Mouse (Mus musculus) thymus, adult 18-20 months (tissue): ENCODE results near the gene Kif11.
A peak's percentile ranks its signal among the peaks of the same experiment; 100 is the strongest.

Source experiments
- DNase-seq, 2 experiments: peaks; one replicate each; pipeline ENCODE4 v3.0.0; 2022; ENCODE audit warnings: mixed read lengths in 2 of 2

Kif11 gene

DNA sequence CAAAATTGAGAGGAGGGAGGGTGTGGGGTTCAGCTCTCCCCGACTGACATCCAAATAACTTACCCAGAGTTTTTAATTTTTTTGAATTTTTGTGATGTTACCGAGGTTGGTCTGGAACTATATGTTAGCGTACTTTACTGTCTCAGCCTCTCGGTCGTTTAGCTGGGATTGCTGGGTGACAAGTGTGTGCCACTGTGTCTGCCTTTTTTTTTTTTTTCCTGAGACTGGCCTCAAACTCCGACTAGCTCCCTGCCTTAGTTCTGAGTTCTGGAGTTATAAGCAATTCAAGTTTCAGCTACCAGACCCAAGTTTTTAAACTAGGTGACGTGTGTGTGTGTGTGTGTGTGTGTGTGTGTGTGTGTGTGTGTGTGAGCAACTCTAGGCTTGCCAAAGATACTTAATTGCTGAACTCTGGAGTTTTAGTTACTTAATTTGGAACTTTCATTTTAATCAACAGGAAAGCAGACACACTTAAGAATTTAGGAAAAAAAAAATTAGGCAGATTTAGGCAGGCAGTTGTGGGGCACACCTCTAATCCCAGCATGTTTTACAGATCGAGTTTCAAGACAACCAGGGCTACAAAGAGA lies 1.3 kb downstream of the Kif11 start:
- no peak for DNase-seq

DNA sequence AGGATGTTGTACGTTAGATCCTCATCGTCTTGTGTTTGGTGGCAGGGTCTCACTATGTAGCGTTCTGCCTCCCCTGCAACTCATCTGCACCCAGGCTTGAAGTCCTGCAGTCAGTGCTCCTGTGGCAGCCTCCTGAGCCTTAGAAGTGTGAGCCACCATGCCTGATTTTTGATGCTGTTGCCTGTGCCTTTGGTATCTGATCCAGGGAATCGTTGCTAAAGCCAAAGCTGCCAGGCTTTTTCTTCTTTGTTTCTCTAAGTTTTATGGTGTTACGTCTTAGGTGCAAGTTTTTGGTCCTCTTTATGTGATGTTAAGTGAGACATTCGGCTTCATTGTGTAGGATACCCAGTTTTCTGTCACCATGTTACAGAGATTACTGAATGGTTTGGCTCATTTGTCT lies 2.6 kb downstream of the Kif11 start:
- DNase-seq, result no peak

DNA sequence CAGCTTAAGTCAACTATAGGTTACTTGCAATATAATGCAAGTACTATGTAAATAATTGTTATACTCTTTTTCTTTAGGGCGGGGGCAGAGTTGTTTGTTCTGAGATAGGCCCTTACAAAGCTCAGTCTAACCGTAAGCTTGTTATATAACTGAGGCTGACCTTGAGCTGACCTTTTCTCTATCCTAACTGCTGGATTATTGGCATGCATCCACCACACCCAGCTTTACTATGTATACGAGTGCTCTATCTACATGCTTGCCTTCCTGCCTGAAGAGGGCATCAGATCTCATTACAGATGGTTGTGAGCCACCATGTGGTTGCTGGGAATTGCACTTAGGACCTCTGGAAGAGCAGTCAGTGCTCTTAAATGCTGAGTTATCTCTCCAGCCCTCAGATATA lies 9.9 kb downstream of the Kif11 start:
- no peak for DNase-seq

DNA sequence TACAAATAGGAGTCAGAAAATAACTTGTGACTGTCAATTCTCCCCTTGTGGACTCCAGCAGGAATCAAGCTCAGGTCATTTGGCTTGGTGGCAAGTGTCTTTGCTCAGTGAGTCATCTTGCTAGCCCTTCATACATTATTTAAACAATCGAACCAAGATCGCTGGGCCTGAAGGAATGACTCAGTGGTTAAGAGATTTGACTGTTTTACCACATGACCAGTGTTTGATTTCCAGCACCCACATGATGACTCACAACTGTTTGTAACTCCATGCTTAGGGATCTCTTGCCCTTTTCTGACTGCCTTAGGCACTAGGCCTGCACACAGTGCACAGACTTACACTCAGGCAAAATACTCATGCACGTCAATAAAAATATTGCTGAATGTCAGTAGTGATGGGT lies 15.7 kb downstream of the Kif11 start:
- no peak for DNase-seq

DNA sequence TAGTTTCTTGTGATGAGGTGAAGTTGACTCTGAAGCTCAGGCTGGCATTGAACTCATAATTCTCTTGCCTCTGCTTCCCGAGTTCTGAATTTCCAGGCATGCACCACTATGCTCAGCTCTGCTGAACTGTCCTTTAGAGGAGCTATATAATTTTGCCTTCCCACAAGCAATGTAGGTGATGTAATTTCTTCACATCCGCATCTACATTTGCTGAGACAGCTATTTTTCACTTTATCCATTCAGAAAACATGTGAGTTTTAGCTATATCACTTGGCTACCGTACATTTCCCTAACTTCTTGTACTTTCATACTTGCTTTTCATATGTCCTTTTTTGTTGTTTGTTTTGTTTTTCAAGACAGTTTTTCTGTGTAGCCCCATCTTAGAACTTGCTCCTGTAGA lies 20.1 kb downstream of the Kif11 start:
- no peak for DNase-seq

DNA sequence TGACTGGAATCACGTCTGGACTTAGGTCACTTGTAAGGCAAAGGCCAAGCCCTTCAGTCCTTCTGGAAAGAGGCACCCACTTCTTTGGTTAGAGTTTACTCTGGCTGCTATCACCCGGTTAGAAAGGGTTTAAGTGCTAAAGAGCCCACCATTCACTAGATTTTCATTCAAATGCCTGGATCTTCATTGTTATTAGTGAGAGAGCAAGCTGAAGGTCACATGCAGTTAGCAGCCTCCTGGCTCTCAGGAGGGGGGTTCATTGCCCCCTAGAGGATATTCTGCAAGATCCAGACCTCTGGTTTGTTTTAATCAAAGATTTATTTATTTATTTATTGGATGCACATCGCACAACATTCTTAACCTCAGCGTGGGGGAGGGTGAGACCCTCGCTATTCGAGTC lies 24.7 kb downstream of the Kif11 start:
- no peak for DNase-seq

DNA sequence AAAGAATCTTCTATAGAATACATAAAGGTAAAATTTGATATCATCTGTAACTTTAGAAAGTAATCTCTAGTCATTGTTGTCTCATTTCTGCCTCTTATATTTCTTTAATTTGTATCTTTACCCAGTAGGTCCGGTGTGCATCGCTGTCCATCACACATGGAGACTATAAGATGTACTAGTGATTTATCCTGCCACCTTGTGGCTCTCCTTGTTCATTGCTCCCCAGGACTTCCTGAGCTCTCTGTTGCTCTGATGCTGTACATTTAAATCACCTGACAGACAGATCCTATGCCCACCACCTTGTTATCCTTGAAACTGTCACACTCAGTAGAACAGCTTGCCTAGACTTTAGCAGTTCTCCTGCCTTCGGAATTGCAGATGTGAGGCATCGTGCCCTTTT lies 42.1 kb downstream of the Kif11 start:
- DNase-seq, result no peak

DNA sequence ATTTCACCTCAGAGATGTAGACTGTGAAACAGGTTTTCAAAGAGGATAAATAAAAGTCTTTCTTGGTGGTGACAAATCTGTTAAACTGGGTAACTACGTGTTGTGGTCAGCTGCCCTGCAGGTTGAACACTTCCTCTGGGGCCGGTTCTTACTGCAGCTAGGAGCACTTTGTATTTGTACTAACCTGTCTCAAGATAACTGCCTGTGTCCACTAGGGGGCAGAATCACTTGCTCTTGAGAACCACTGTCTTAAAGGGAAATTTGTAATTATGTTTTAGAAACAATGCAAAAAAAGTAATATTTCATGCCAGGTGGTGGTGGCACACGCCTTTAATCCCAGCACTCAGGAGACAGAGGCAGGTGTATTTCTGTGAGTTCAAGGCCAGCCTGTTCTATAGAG lies 43.4 kb downstream of the Kif11 start:
- DNase-seq, result peak in 1 of 2 experiments; percentile 20

DNA sequence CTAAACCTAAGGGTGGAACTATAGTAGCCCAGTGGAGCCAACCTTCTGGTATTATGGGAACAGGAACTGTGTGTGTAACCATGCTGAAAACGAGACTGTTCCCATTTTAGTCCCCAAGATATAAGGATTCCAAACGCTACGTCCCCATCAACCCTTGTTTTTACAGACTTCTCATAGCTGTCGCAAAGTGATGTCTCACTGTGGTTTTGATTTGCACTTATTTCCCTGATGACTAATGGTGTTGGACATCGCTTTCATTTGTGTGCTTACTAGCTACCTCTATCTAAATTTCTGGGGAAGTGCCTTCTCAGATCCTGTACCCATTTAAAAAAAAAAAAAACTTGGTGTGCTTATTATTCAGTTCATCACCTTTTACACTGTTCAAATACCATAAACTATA lies 52.4 kb downstream of the Kif11 start:
- no peak for DNase-seq

DNA sequence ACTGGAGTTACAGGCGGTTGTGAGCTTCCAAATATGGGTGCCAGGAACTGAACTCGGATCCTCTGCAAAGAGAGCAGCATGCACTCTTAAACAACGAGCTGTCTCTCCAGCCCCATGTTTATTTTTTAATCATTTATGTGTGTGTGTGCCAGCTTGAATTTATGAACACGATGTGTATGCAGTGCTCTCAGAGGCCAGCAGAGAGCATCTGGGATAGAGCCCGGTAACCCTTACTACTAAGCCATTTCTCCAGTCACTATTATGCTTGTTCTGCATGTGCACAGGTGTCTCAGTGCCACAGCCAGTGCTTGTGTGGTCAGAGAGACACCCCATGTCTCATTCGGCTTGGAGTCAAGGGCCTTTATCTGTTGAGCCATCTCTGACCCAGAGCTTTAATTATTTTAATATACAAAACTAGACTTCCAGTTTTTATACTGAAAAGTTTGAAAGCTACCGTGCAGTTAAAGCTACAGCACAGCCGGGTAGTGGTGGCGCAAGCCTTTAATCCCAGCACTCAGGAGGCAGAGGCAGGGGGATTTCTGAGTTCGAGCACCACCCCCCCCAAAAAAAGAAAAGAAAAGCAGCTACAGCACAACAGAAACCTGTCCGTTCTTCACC lies 55.0 kb downstream of the Kif11 start:
- no peak for DNase-seq

DNA sequence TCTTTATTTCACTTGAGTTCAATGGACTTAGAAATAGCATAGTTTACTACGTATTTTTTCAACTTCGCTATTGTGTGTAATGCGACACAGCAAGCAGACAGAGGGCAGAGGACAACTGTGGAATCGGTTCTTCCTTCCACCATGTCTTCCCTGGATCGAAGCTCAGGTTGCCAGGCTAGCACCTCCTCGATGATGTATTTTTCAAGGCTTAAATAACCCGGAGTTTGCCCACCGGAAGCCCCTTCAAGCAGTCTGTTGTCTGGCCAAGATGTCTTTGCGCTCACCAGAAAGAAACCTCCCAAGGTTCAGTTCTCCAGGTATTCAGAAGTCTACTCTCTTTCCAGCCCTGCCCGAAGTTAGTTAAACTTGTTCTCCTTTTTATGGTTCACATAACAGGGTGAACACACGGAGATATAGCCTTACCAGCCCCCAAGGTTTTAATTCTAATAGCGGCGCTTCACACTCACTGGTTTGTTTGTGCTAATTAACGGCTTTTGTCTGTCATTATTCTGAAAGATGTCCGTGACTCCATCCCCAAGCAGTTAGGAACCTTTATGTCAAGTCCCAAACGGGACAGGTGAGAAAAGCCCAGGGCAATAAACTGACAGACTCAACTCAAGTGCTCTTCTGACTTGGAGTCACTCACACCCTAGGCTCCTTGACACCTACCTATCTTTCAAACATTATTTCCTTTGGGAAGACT lies 56.8 kb downstream of the Kif11 start:
- no peak for DNase-seq

DNA sequence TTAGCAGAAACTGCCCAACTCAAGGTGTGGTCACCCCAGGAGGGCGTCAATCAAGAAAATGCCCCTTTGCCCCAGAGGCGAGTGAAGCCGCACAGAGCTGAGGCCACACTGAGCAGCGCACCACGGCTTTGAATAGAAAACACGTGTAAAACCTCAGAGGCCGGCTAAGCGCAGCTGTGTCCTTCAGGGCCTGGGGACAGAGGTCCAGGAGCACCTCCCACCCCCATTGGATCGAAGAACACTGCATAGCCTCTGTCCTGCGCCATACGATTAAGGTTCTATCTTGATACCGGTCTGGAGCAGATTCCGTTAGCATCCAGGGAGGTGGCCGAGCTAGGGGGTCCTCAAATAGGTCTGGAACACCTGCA lies 57.7 kb downstream of the Kif11 start:
- no peak for DNase-seq

DNA sequence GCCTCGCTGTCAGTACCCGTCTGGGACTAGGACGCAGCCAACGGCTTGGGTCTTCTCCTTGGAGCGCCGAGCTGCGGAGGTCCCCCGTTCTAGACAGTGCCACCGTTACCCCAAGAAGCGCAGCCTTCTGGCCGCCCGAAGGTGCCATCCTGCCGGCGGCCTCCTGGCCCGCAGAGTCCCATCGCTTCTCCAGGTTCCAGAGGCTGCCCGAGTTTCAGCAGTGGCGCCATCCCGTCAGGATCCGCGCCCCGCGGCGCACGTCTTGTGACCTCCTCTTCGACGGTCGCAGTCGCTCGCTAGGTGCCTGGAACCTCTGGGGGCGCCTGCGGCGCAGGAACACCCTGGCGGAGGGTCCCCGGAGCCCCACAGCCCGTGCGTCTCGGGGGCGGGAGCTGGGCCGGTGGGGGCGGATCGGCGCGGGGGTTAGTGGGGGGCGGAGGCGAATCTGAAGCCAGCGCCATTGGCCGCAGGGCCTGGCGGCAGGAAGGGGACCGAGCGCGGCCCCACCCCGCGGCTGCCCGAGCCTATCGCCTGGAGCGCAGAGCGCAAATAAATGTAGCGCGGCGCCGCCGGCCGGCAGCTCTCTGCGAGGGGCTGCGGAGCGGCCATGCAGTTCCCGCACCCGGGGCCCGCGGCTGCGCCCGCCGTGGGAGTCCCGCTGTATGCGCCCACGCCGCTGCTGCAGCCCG lies 58.2 kb downstream of the Kif11 start, which contains the start of gene Hhex:
Gene Hhex (plus strand): TSS at position 548 of the 689 bp plus-strand sequence.
- peak; percentile 36 to 42 for DNase-seq

DNA sequence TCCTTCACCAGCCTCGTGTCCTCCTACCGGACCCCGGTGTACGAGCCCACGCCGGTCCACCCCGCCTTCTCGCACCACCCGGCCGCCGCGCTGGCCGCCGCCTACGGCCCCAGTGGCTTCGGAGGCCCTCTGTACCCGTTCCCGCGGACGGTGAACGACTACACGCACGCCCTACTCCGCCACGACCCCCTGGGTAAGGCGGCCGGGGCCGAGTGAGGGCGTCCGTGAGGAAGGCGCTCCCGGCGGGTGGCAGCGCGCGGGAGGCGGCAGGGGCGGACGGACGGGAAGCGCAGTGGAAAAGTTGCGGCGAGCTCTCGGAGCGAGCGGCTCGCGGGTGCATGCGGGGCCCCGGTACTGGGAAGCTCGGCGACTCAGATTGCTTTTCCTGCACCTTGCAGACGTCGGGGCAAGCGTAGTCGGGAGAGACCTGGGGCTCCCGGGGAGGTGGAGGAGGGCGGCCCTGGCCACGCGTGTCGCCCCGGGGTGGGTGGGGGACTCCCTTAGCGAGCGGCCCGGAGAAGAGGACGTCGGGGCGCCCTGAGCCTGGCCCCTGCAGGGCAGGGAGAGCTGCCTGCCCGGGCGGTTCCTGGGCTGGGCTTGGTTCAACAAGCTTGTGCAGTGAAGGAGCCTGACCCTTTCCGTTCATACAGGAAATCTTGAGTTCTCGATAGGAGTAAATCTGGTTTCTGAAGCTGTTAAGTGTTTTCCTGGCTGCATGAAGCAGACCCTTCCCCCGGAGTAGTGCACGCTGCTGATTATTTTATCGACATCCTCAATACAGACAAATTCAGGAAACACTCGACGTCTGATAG lies 59.0 kb downstream of the Kif11 start:
- DNase-seq, result no peak

DNA sequence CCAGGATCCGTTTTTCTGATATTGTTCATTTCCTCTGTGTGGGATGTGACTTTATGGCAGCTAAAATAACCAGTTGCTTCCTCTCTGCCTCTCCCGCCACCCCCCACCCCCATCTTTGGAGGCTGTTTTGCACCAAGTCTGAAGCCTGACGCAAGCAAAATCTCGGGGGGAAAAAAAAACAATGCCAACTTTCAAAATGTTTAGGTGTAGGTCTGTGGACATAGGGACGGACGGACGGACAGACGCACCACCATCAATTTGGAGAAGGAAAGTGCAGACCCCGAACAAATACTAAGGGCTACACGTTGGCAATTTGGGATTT lies 59.6 kb downstream of the Kif11 start:
- DNase-seq, result no peak

DNA sequence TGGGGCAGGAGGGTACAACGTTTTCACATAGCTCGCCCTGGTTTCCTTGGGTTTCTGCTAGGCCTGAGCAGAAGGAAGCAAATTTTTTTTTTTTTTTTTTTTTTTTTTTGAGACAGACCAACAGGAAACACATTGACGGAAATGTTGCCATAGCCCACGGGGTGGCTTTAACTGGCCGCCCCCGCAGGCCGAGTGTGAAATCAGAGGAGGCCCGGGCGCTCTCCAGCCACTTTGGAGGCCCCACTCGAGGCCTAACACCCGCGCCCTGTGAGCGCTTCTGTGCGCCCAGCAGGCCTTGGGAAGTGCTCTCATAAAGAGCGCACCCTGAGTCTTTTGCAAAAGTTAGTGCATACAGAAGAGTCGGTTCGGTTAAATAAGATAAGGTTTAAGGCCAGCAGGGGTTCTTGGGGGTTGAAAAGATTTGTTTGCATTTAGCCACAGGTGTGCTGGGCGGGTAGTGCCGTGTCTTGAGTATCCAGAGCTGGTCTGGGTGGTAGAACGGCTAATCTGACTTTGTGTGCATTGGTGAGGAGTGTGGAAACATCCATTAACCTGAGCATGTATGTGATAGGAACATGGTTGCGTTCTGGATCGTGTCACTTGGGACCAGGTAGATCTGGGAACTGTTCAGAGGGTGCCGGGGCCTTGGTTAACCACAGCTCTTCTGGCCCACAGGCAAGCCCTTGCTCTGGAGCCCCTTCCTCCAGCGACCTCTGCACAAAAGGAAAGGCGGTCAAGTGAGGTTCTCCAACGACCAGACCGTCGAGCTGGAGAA lies 60.5 kb downstream of the Kif11 start:
- no peak for DNase-seq

DNA sequence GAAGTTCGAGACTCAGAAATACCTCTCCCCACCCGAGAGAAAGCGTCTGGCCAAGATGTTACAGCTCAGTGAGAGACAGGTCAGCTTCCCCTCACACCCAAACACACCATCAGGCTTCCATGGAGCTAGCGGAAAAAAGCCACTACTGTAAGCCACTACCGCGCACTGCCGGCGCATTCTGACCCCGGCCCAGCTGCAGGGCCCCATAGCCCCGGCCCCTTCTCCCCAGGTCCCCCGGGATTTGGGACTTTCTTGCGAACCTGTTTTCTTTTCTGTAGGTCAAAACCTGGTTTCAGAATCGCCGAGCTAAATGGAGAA lies 61.0 kb downstream of the Kif11 start:
- DNase-seq, result no peak

DNA sequence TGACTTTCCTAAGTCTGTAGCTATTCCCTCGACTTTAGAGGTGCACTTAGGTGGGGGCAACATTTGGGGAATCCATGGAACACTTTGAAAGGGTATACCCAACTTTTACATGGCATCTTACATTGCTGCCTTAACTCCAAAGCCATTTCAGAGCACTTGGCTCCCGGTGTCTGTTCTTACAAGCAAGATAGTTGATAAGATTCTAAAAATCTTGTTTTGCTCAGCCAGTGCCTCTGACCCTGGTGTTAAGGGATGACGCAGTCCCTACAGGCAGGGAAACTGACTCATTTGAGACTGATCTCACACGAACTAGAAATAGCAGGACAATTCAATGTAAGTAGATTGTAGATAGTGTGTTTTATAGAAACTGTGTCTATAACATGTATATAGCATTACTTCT lies 64.0 kb downstream of the Kif11 start:
- DNase-seq, result no peak

DNA sequence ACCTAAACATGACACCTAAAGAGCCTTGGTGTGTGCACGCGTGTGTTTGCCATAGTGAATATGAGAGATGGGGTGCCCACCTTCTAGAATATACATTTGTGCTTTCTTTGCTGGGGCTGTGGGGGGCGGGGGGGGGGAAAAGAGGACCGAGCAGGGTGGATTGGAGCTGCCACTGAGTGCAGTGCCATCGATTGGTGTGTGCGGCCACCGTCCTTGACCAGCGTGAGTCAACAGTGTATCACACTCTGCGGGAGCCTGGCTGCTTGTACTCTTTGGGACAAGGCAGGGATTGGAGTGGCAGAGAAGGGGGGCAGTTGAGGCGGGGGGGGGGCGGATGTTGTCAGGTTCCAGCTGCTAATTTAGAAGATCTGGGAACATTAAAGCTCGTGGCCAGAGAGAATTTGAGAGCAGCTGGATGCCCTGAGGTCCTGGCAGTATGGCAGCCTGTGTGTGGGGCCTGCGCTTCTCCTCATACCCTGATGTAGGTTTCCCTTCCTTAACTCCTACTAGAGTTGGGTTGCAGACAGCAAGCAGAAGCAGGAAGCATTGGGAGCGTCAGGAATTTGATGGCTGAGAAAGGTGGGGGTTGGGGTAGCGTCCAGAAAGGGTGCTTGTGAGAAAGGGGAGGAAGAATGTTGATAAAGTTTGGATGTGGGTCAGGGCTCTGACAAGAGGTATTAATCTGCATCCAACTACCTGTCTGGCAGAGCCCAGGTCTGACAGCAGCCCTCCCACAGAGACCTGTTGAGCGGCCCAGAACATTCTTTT lies 64.7 kb downstream of the Kif11 start:
- DNase-seq, result no peak

DNA sequence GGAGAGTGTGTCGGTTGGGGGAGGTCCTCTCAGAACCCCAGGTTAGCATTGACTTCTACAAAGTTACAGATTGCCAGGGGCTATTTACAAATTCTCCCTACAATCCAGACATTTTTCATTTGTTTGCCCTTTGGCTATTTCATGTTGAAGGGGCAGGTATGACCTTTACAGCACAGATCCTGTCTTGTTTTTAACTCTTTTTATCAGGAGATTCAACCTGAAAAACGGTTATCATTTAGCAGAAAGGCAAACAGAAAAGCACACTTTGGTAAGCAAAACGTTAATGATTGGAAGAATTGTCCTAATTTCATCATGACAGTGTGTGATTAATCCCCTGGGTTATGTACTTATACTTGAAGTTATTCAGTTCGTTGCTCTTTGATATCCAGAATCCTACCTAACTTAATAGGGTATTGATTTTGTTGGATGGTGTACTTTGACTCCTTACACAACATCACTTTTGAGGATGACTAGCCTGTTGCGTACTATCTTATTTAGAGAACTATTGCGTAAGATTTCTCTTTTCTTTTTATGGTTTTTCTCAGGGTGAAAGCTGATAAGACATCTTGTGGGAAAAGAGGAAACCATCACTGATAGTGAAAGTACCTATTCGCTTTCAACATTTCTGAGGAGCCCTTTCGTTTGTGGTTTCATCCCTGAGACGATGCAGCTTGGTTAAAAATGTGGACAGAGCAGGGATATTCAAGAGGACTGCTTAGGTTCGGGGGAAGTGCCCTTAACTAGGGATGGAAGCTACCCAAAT lies 66.5 kb downstream of the Kif11 start:
- DNase-seq, result no peak

DNA sequence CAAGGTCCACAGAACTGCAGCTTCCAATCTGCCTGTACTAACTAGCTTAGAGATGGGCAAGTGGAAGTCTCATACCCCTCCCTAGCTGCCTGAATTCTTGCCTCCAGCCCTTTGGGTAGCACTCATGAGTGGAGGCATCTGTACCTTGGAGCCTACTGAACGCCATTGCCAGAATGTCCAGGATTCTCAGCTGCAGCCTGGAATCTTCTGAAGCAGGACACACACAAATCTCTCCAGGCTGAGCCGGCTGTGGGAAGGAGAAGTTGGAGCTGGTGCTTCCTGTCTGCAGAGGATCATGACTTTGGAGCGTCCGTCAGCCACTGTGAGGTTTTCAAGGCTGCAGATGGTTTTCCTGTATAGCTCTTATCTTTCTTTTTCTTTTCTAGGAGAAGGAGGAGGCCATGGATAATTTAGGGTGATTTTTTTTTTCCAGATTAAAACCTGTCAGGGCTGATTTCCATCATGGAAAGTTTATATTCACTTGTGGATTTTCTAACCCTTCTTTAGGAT lies 67.5 kb downstream of the Kif11 start:
- no peak for DNase-seq
